Mouse (Mus musculus) cortical plate, adult 2 months (tissue): Measurements from ENCODE around the gene Tcf7l1.

Experiments used
- CTCF ChIP-seq: fragments of 200-500 bp; IDR thresholded peaks from 2 replicates; pipeline ENCODE4 v1.5.1; 2011; ENCODE audit warnings: mild to moderate bottlenecking, control low read depth, low read length; ENCODE audit not compliant: insufficient read depth; ENCODE audit errors: extremely low read depth
- POLR2A ChIP-seq: fragments of 200-500 bp; IDR thresholded peaks from 2 replicates; pipeline ENCODE4 v1.6.1; 2011; ENCODE audit warnings: mild to moderate bottlenecking, low read length, control low read depth; ENCODE audit not compliant: insufficient read depth; ENCODE audit errors: extremely low read depth

DNA sequence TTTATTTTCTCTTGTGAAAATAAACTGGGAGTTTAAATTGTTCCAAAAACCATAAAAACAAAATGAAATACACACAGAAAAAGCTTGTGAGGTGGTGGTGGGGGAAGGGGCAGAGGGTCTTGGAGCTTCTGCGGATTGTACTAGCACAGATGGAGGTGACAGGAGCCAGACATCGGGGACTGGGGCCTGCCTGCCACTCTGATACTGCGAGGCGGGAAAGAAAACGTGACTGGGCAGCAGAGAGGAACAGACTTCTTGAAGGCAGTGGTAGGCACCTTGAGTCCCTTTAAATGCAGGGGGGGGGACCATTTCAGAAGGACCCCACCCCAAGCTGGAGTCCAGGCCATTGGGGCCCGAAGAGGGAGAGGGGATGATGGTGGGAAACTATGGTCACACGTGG is 162.7 kb downstream of the Tcf7l1 start:
- TF ChIP-seq POLR2A, result no peak
- no peak for TF ChIP-seq CTCF
